Mouse (Mus musculus) limb, embryonic 14.5 days (tissue): ENCODE measurements around the gene Arhgap35. TPM values are rescaled to one million over a fixed set of nuclear protein-coding genes. Genes with fewer than 3 reads are reported as not detected.

Source experiments
- ATAC-seq: fragments of 200-750 bp; cut with Nextera tagmentation; 2 replicates; pipeline ENCODE4 v1.8.0; 2017; ENCODE audit warnings: low read depth, moderate number of reproducible peaks, moderate TSS enrichment; ENCODE audit not compliant: low FRiP score
- DNase-seq: peaks from one replicate; pipeline ENCODE4 v3.0.0-alpha.2; 2015; ENCODE audit warnings: low spot score
- H3K27ac ChIP-seq: fragments of 300-500 bp; sonication (generic); replicated peaks from 2 replicates; pipeline ENCODE4 v1.5.1; 2014; ENCODE audit warnings: low read depth, mild to moderate bottlenecking, low read length, moderate library complexity, mixed read lengths
- H3K27me3 ChIP-seq: fragments of 300-500 bp; sonication (generic); 2 replicates; pipeline ENCODE4 v1.6.1; 2014; ENCODE audit warnings: low read length, mixed read lengths; ENCODE audit not compliant: control insufficient read depth, insufficient read depth
- H3K36me3 ChIP-seq: fragments of 300-500 bp; sonication (generic); 2 replicates; pipeline ENCODE4 v1.6.1; 2014; ENCODE audit warnings: mild to moderate bottlenecking, low read length, moderate library complexity, mixed read lengths; ENCODE audit not compliant: control insufficient read depth, insufficient read depth
- H3K4me1 ChIP-seq: fragments of 300-500 bp; sonication (generic); 2 replicates; pipeline ENCODE4 v1.6.1; 2014; ENCODE audit warnings: antibody characterized with exemption, low read length, mixed read lengths; ENCODE audit not compliant: control insufficient read depth, insufficient read depth
- H3K4me2 ChIP-seq: fragments of 300-500 bp; sonication (generic); replicated peaks from 2 replicates; pipeline ENCODE4 v1.6.1; 2014; ENCODE audit warnings: low read depth, mild to moderate bottlenecking, low read length, moderate library complexity; ENCODE audit not compliant: severe bottlenecking
- H3K4me3 ChIP-seq: fragments of 300-500 bp; sonication (generic); replicated peaks from 2 replicates; pipeline ENCODE4 v1.5.1; 2014; ENCODE audit warnings: low read length
- H3K9ac ChIP-seq: fragments of 300-500 bp; sonication (generic); 2 replicates; pipeline ENCODE4 v1.6.1; 2014; ENCODE audit warnings: mild to moderate bottlenecking, low read depth, low read length, moderate library complexity; ENCODE audit not compliant: severe bottlenecking
- H3K9me3 ChIP-seq: fragments of 300-500 bp; sonication (generic); 2 replicates; pipeline ENCODE4 v1.6.1; 2016; ENCODE audit warnings: low read length; ENCODE audit not compliant: control insufficient read depth
- POLR2A ChIP-seq: fragments of 200-500 bp; IDR thresholded peaks from 2 replicates; pipeline ENCODE4 v1.8.0; 2012; ENCODE audit warnings: inconsistent platforms, mild to moderate bottlenecking, moderate library complexity, borderline replicate concordance; ENCODE audit not compliant: insufficient read depth, insufficient read length; ENCODE audit errors: extremely low read depth
- WGBS: fragments of 180-500 bp; shearing (Covaris S2); extraction: QIAGEN DNeasy Blood & Tissue Kit; methylation state at CpG from one replicate; pipeline ENCODE4 v1.1.7; 2014; 5-methylcytosine and 5-hydroxymethylcytosine counted together
- polyA plus RNA-seq, 2 experiments: library from polyadenylated mRNA; depleted of rRNA in 1 of 2; stranded (reverse) in 1 of 2; unstranded in 1 of 2; fragments of >200 nt; fragmentation: Nextera tagmentation in 1 of 2; extraction: Ambion mirVana in 1 of 2; gene quantifications; 2 replicates each; pipeline versions ENCODE4 v1.2.1 to v1.2.3; 2012 to 2014

Gene Arhgap35
- polyA plus RNA-seq, 2 experiments = 23.0 to 24.7 TPM

GRCm38 (mm10) chr7:16623131-16623530, 8.3 kb upstream of the Arhgap35 start:
- H3K4me3 ChIP-seq = no peak overlapping the region
- no peak overlapping the region for H3K9ac ChIP-seq
- TF ChIP-seq POLR2A = no peak
- no peak overlapping the region for H3K27ac ChIP-seq
- no peak overlapping the region for H3K4me2 ChIP-seq
- no peak for ATAC-seq
- no peaks in the 10 kb centered on the region for H3K9me3 ChIP-seq
- H3K4me1 ChIP-seq = peaks cover 7% of the 10 kb centered on the region; the same call in 1 of the 2 replicates
- 37% methylated on average over 4 of the region's 4 CpGs for WGBS
- DNase-seq = no peak
- H3K36me3 ChIP-seq = no peaks in the 10 kb centered on the region
- H3K27me3 ChIP-seq = no peaks in the 10 kb centered on the region

GRCm38 (mm10) chr7:16621066-16621622, 6.4 kb upstream of the Arhgap35 start:
- peaks cover 7% of the 10 kb centered on the region; the same call in 1 of the 2 replicates for H3K4me1 ChIP-seq
- H3K9me3 ChIP-seq = no peaks in the 10 kb centered on the region
- no peaks in the 10 kb centered on the region for H3K36me3 ChIP-seq
- no peaks in the 10 kb centered on the region for H3K27me3 ChIP-seq
- H3K27ac ChIP-seq = no peak overlapping the region
- no peak overlapping the region for H3K4me3 ChIP-seq
- no peak for TF ChIP-seq POLR2A
- WGBS = 76% methylated on average over 8 of the region's 8 CpGs
- H3K9ac ChIP-seq = no peak overlapping the region
- ATAC-seq (no peak), DNase-seq (no peak)
- no peak overlapping the region for H3K4me2 ChIP-seq

DNA sequence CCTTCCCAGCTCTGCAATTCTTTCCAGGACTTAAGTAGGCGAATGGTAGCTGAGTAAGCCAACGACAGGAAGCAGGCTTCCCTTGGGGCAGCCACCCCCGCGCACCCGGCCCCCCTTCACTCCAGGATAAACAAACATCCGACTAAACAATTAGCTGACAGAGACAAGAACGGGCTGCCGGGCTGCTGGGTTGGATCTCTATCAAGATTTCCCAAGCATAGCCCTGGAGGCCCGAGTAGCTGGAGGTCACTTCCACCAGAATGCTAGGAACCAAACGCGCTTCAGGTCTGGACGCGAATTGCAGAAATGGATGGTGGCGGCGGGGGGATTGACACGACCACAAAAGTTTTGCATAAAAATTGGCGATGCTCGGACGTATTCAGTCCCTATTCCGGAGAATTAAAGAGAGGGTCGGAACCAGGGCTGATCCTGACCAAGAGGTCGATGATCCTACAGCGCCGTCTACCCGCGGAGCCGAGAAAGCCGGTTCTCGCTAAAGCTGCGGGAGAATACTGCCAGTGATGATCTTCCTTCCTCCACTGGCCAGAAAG, 3.9 kb upstream of the Arhgap35 start:
- H3K9me3 ChIP-seq = no peaks in the 10 kb centered on the region
- peak overlapping the region; percentile 25 for H3K9ac ChIP-seq
- no peak overlapping the region for H3K27ac ChIP-seq
- no peak for ATAC-seq
- 2% methylated on average over 30 of the region's 30 CpGs for WGBS
- no peaks in the 10 kb centered on the region for H3K36me3 ChIP-seq
- peaks cover 12% of the 10 kb centered on the region; the same call in 1 of the 2 replicates for H3K4me1 ChIP-seq
- TF ChIP-seq POLR2A = no peak
- H3K27me3 ChIP-seq = no peaks in the 10 kb centered on the region
- peak overlapping the region; percentile 27 for H3K4me3 ChIP-seq
- peak; percentile 68 for DNase-seq
- H3K4me2 ChIP-seq = peak overlapping the region; percentile 44

DNA sequence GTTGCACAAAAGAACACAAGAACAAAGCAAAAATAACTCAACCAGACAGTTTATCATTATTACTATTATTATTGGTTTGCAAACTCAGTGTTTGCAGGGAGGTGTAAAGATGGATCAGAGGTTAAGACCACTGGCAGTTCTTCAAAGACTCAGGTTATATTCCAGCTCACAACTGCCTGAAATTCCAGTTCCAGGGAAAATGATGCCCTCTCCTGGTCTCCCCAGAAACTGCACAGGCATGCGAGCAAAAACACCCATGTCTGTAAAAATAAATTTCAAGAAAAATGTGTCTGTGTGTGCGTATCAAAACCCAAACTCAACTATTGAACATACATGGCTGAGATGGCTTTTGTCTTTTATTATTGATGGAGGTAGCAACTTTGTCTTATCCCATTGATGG, 2.3 kb upstream of the Arhgap35 start:
- Histone ChIP-seq H3K9ac (no peak overlapping the region), H3K4me2 (no peak overlapping the region), H3K4me3 (no peak overlapping the region), H3K27me3 (no peaks in the 10 kb centered on the region), H3K4me1 (peaks cover 27% of the 10 kb centered on the region), H3K36me3 (no peaks in the 10 kb centered on the region), H3K27ac (no peak overlapping the region), H3K9me3 (no peaks in the 10 kb centered on the region)
- peak; percentile 37 for DNase-seq
- no peak for ATAC-seq
- 17% methylated on average over 2 of the region's 2 CpGs for WGBS
- no peak for TF ChIP-seq POLR2A

GRCm38 (mm10) chr7:16614171-16614887, 464 bp downstream of the Arhgap35 start:
- H3K27me3 ChIP-seq = no peaks in the 10 kb centered on the region
- H3K27ac ChIP-seq = peak overlapping the region; percentile 99
- TF ChIP-seq POLR2A = 0 out of 2 replicates have a peak, but pooled peaks have one; percentile 36
- peak overlapping the region; percentile 96 for H3K9ac ChIP-seq
- H3K4me3 ChIP-seq = peak overlapping the region; percentile 94
- peak; percentile 70 for DNase-seq
- peaks cover 40% of the 10 kb centered on the region for H3K4me1 ChIP-seq
- peak overlapping the region; percentile 85 for H3K4me2 ChIP-seq
- H3K36me3 ChIP-seq = no peaks in the 10 kb centered on the region
- H3K9me3 ChIP-seq = no peaks in the 10 kb centered on the region
- ATAC-seq = peak; percentile 20
- WGBS = 0% methylated on average over 5 of the region's 101 CpGs
